In genomic region chr11:118145771-118146351, GRCm38 (mm10) we compare ENCODE assay signal across 9 mouse cellular contexts. TPM values are rescaled to one million over a fixed set of nuclear protein-coding genes. Genes with fewer than 3 reads are reported as not detected.
DNase-seq lines count a peak whose midpoint lies in the region; ATAC-seq and TF ChIP-seq lines count a peak whose summit lies in the region.
"Had no signal": no experiment of that assay in that cellular context is flagged by ENCODE, and none has a peak within 500 bp of the region (broad histone marks: within the 10 kb centered on the region; RNA-seq: fewer than 3 reads in every experiment).

No protein-coding gene starts in this region.

- H3K4me3 ChIP-seq in C2C12 (ENCODE audit: insufficient read depth, poor library complexity, severe bottlenecking) = peak overlapping the region; percentile 18
- peak overlapping the region; percentile 43 for H3K4me3 ChIP-seq in liver, embryonic 16.5 days (ENCODE audit: low read depth, low read length)
- H3K4me3 ChIP-seq in spleen, adult 2 months (ENCODE audit: extremely low read depth, insufficient read depth, insufficient read length) = peak overlapping the region; percentile 66
- H3K4me3 ChIP-seq in forebrain, embryonic 13.5 days = no peak overlapping the region
- H3K4me3 ChIP-seq: embryonic facial prominence, embryonic 13.5 days had no signal

- H3K4me2 ChIP-seq in liver, embryonic 16.5 days (ENCODE audit: low read depth, low read length) = peak overlapping the region; percentile 30
- H3K4me2 ChIP-seq in forebrain, embryonic 13.5 days = no peak overlapping the region
- H3K4me2 ChIP-seq: embryonic facial prominence, embryonic 13.5 days had no signal

- peak overlapping the region; percentile 82 for H3K27ac ChIP-seq in liver, embryonic 16.5 days (ENCODE audit: low read length)
- H3K27ac ChIP-seq in spleen, adult 2 months (ENCODE audit: insufficient read depth, low read length) = peak overlapping the region; percentile 97
- no peak overlapping the region for H3K27ac ChIP-seq in forebrain, embryonic 13.5 days
- H3K27ac ChIP-seq: embryonic facial prominence, embryonic 13.5 days had no signal

- TF ChIP-seq CTCF in C2C12 (IDR thresholded peaks at IDR 0.05; ENCODE audit: control insufficient read depth, insufficient read depth, insufficient read length) = no peak
- TF ChIP-seq CTCF in spleen, adult 2 months (IDR thresholded peaks at IDR 0.05; ENCODE audit: extremely low read depth, insufficient read depth, insufficient read length, insufficient replicate concordance) = no peak

- intact Hi-C loops in heart, postnatal 25 days (cut with DNase I) = loop anchor here (5.0 kb wide), 1 partner anchor 44 kb away; no protein-coding TSS in a partner anchor

- no peaks in the 10 kb centered on the region for H3K36me3 ChIP-seq in C2C12 (ENCODE audit: control insufficient read depth, insufficient read depth)
- no peaks in the 10 kb centered on the region for H3K36me3 ChIP-seq in liver, embryonic 16.5 days (ENCODE audit: control insufficient read depth, insufficient read depth)
- H3K36me3 ChIP-seq in spleen, adult 2 months (ENCODE audit: control insufficient read depth, insufficient read depth, low read length) = no peaks in the 10 kb centered on the region
- H3K36me3 ChIP-seq in forebrain, embryonic 13.5 days (ENCODE audit: poor library complexity, severe bottlenecking) = no peaks in the 10 kb centered on the region
- H3K36me3 ChIP-seq: embryonic facial prominence, embryonic 13.5 days had no signal

- H3K79me3 ChIP-seq in C2C12 (ENCODE audit: low read depth) = no peaks in the 10 kb centered on the region

- H3K4me1 ChIP-seq in liver, embryonic 16.5 days (ENCODE audit: control insufficient read depth, low read depth, low read length) = peaks cover 9% of the 10 kb centered on the region; the same call in 1 of the 2 replicates
- peaks cover 28% of the 10 kb centered on the region for H3K4me1 ChIP-seq in spleen, adult 2 months (ENCODE audit: control insufficient read depth, insufficient read depth, insufficient read length)
- H3K4me1 ChIP-seq in forebrain, embryonic 13.5 days = peaks cover 14% of the 10 kb centered on the region

- peak; percentile 52 for TF ChIP-seq POLR2A in spleen, adult 2 months (IDR thresholded peaks at IDR 0.05; ENCODE audit: low read depth, low read length)

- H3K9me3 ChIP-seq in liver, embryonic 16.5 days (replicated peaks; ENCODE audit: control insufficient read depth, low read length) = no peaks in the 10 kb centered on the region
- no peaks in the 10 kb centered on the region for H3K9me3 ChIP-seq in forebrain, embryonic 13.5 days (replicated peaks)
- H3K9me3 ChIP-seq: embryonic facial prominence, embryonic 13.5 days had no signal

- H3K79me2 ChIP-seq in C2C12 (ENCODE audit: control insufficient read depth, insufficient read depth) = no peaks in the 10 kb centered on the region

- H3K27me3 ChIP-seq in C2C12 (ENCODE audit: control insufficient read depth, insufficient read depth, insufficient read length) = no peaks in the 10 kb centered on the region
- no peaks in the 10 kb centered on the region for H3K27me3 ChIP-seq in liver, embryonic 16.5 days (ENCODE audit: control insufficient read depth, insufficient read depth, low read depth, low read length)
- H3K27me3 ChIP-seq in spleen, adult 2 months (ENCODE audit: control insufficient read depth, insufficient read depth, low read length) = no peaks in the 10 kb centered on the region
- no peaks in the 10 kb centered on the region for H3K27me3 ChIP-seq in forebrain, embryonic 13.5 days
- H3K27me3 ChIP-seq: embryonic facial prominence, embryonic 13.5 days had no signal

- peak overlapping the region; percentile 77 for H3ac ChIP-seq in C2C12 (ENCODE audit: control insufficient read depth, insufficient read length, low read depth)

- 25% methylated on average over 16 of the region's 16 CpGs for WGBS in liver, embryonic 16.5 days (ENCODE audit: insufficient replicate concordance)
- 3% methylated on average over 16 of the region's 16 CpGs for WGBS in spleen, adult 2 months
- WGBS in forebrain, embryonic 13.5 days = 87% methylated on average over 16 of the region's 16 CpGs

- DNase-seq in adrenal gland, postnatal 36 days = peak; percentile 46 to 53
- DNase-seq in heart, postnatal 25 days (ENCODE audit: low spot score) = peak; percentile 74
- DNase-seq in spleen, adult 2 months (ENCODE audit: low read depth in 1 of 2, low spot score in 2 of 2) = peak; percentile 80 to 93
- DNase-seq in layer of hippocampus, adult 9-11 months = no peak
- no peak for DNase-seq in ovary, postnatal 36 days (ENCODE audit: low spot score)

- ATAC-seq in liver, embryonic 16.5 days (ENCODE audit: low read depth) = peak; percentile 60
- ATAC-seq in forebrain, embryonic 13.5 days = no peak

- peak overlapping the region; percentile 45 for H3K9ac ChIP-seq in liver, embryonic 16.5 days (ENCODE audit: low read depth, low read length)
- H3K9ac ChIP-seq in forebrain, embryonic 13.5 days = no peak overlapping the region
- H3K9ac ChIP-seq: embryonic facial prominence, embryonic 13.5 days had no signal

TF ChIP-seq in C2C12, 6 proteins besides CTCF, POLR2A, EP300 and RAD21:
- TF ChIP-seq FOSL1 (IDR thresholded peaks at IDR 0.05; ENCODE audit: insufficient read depth, low read length, poor library complexity, severe bottlenecking) (no peak), MYOG (IDR thresholded peaks at IDR 0.05; ENCODE audit: control insufficient read depth, extremely low read depth, insufficient read length) (no peak), CEBPB (IDR thresholded peaks at IDR 0.05; ENCODE audit: low read depth) (no peak), MAX (IDR thresholded peaks at IDR 0.05) (peak; percentile 83), USF1 (IDR thresholded peaks at IDR 0.05; ENCODE audit: low read depth) (peak; percentile 81), MYOD1 (IDR thresholded peaks at IDR 0.05; ENCODE audit: control insufficient read depth, insufficient read length, low read depth) (no peak)

RNA-seq across cellular contexts. Expression of gene Dnah17, which starts 15.4 kb away (rescaled TPM):
- polyA plus RNA-seq in C2C12 (2012; fragmentation: generic; extraction: Trizol) = 0.13 TPM
- total RNA-seq in adrenal gland, postnatal 36 days (2021) = under 1 TPM in 1 of 2 experiments, not detected in 1; 0.03 TPM
- under 1 TPM; 0.06 to 0.10 TPM for total RNA-seq in heart, postnatal 25 days (2021)
- polyA plus RNA-seq in liver, embryonic 16.5 days (2015; fragmentation: Nextera tagmentation; extraction: Ambion mirVana) = 0.20 and 0.40 TPM in 2 replicates
- polyA plus RNA-seq in spleen, adult 2 months (2012; rRNA removed) = 0.21 and 0.23 TPM in 2 replicates
- 0.27 and 0.29 TPM in 2 replicates for polyA plus RNA-seq in forebrain, embryonic 13.5 days (2015; fragmentation: Nextera tagmentation; extraction: Ambion mirVana)

Comparison
In these comparisons a context has a peak if more than half of its experiments do, and no peak if none do; other contexts are left out.
1. DNase-seq: peak in adrenal gland, postnatal 36 days (2 of 2), heart, postnatal 25 days (single experiment) and spleen, adult 2 months (2 of 2); none in layer of hippocampus, adult 9-11 months (single experiment) and ovary, postnatal 36 days (single experiment).